Mouse (Mus musculus): ENCODE measurements around the gene Pde3a.

DNA sequence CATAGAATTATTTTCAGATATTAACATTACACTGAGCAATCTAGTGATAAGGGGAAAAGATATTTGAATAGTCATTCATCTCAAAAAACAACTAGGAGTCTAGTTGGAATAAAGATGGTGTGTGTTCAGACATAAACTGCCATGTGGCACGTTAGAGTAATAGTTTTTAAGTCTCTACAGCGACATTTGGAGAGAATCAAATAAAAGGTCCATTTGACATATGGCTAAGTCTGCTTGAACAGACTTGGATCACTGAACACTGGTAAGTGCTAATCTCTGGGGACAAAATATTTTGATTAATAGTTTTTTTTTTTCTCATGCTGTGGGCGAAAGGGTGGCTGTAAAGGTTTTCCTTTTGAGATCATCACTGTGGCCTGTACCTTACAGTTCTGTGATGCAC, 69.4 kb downstream of the Pde3a start:
- TF ChIP-seq CTCF (IDR thresholded peaks at IDR 0.05; ENCODE audit: low read depth) (no peak), EP300 (IDR thresholded peaks at IDR 0.05; ENCODE audit: low read depth) (no peak)

Data from liver, embryonic 14.5 days (tissue).